Mouse (Mus musculus) lung, adult 2 months (tissue): ENCODE measurements around the gene Cmss1.

ENCODE experiments used
- CTCF ChIP-seq: fragments of 200-500 bp; IDR thresholded peaks from 2 replicates; pipeline ENCODE4 v1.5.1; 2011; ENCODE audit warnings: mild to moderate bottlenecking, low read length, control low read depth; ENCODE audit not compliant: insufficient read depth
- POLR2A ChIP-seq: fragments of 200-500 bp; IDR thresholded peaks from 2 replicates; pipeline ENCODE4 v1.6.1; 2011; ENCODE audit warnings: low read depth, mild to moderate bottlenecking, control low read depth, low read length, borderline replicate concordance; ENCODE audit errors: extremely low read depth

DNA sequence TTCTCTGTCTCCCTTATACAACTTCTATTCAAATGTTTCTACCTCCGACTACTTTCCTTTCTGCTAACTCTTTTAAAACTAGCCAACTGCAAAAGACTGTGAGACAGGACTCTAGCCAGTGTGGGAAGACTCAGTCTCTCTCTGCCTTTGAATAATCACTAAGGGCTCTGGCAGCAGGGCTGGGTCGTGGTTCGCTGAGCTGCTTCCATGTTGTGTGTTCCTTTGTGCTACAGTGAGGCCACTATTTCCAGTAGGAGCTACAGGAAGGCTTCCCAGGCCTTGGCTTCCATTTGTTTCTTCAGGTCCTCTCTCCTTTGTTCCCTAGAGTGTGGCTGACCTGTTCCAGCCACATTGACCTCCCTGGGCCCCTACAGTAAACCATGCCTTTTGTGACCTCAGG is 260.4 kb downstream of the Cmss1 start:
- TF ChIP-seq POLR2A, result no peak
- no peak for TF ChIP-seq CTCF
